Mouse (Mus musculus) olfactory bulb, adult 2 months (tissue): Measurements from ENCODE around the gene Nfasc. TPM values are rescaled to one million over a fixed set of nuclear protein-coding genes. Genes with fewer than 3 reads are reported as not detected.

Experiments used
- H3K27ac ChIP-seq: fragments of 200-500 bp; 2 replicates; pipeline ENCODE4 v1.5.1; 2012; ENCODE audit warnings: low read depth, low read length; ENCODE audit not compliant: insufficient read depth
- H3K4me1 ChIP-seq: fragments of 200-500 bp; 2 replicates; pipeline ENCODE4 v1.6.1; 2012; ENCODE audit warnings: low read length; ENCODE audit not compliant: control insufficient read depth, insufficient read depth
- H3K4me3 ChIP-seq: fragments of 200-500 bp; 2 replicates; pipeline ENCODE4 v1.5.1; 2012; ENCODE audit warnings: mild to moderate bottlenecking, low read depth, low read length, moderate library complexity; ENCODE audit not compliant: insufficient read depth
- CTCF ChIP-seq: fragments of 200-500 bp; IDR thresholded peaks from 2 replicates; pipeline ENCODE4 v1.5.1; 2012; ENCODE audit warnings: low read depth, mild to moderate bottlenecking, low read length, moderate library complexity; ENCODE audit not compliant: insufficient read depth
- POLR2A ChIP-seq: fragments of 200-500 bp; IDR thresholded peaks from 2 replicates; pipeline ENCODE4 v1.6.1; 2012; ENCODE audit warnings: mild to moderate bottlenecking, low read depth, low read length, moderate library complexity; ENCODE audit not compliant: insufficient read depth
- WGBS: fragments of 180-500 bp; shearing (Covaris S2); methylation state at CpG from one replicate; pipeline ENCODE4 v1.1.7; 2018; 5-methylcytosine and 5-hydroxymethylcytosine counted together
- polyA plus RNA-seq: library from polyadenylated mRNA; stranded (reverse); fragments of >200 nt; gene quantifications from 2 replicates; pipeline ENCODE4 v1.2.4, GENCODE M21; 2012; ENCODE audit warnings: low replicate concordance; ENCODE audit not compliant: missing spikeins, insufficient read depth, insufficient read length

The Nfasc gene
- polyA plus RNA-seq: 75.6 and 87.2 TPM in 2 replicates

DNA sequence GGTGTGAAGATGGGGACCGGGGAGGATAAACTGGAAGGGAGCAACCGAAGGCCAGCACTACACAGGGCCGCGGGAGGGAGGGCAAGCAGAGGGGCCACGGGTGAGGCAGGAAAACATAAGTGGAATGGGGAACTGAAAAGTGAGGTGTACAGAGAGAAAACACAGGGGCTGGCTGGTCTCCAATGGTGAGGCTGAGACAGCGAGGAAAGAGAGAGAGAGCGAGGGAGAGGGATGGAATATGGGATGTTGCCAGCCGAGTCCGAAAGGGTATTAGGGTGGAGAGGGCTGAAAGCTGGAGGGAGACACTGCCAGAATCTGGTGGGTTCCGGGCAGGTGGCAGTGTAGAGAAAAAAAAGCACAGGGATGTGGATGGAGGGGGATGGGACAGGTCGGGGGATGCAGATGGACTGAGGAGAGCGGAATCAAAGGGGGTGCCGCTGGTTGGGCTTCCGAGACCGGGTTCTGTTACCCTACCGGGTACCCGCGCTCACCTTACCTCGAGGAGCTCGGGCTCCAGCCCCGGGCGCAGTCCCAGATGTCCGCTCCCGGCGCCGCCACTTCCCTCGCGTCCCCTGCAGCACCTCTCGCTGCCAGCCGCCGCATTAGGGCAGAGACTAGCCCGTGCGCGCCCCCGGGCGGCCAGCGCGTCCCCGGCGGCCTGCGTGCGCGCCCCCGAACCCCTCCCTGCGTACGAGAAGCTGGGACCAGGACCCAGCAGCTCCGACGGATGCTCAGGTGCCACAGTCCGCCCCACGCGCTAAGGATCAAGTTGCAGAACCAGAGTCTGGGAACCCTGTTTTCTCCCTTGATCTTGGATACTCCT lies at the start of gene Nfasc:
Gene Nfasc (minus strand): TSS at position 623 of the 823 bp plus-strand sequence.
- Histone ChIP-seq H3K4me1 (peaks cover 25% of the 10 kb centered on the region), H3K27ac (peak within 1 kb of the TSS; percentile 17), H3K4me3 (peak within 1 kb of the TSS; percentile 76)
- TF ChIP-seq CTCF (0 out of 2 replicates have a peak, but pooled peaks have one; percentile 17), POLR2A (peak; percentile 80)
- under 1% methylated on average over 50 of the region's 51 CpGs for WGBS

DNA sequence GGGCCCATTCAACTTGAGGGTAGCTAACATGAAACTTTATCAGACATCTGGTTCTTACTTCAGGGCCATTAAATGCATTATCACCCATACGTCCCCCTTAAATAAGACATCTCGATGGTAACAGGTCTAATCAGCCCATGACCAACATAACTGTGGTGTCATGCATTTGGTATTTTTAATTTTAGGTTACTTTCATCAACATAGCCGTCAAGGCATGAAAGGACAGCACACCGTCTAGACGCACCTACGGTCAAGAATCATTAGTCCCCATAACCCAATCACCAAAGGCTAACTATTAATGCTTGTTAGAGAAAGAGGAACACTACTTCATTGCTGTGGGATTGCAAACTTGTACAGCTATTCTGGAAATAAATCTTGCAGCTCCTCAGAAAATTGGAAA lies 49.5 kb upstream of the Nfasc start:
- no peak overlapping the region for H3K27ac ChIP-seq
- TF ChIP-seq POLR2A: no peak
- no peak for TF ChIP-seq CTCF
- 94% methylated on average over 6 of the region's 6 CpGs for WGBS
- no peak overlapping the region for H3K4me3 ChIP-seq
- H3K4me1 ChIP-seq: no peaks in the 10 kb centered on the region

DNA sequence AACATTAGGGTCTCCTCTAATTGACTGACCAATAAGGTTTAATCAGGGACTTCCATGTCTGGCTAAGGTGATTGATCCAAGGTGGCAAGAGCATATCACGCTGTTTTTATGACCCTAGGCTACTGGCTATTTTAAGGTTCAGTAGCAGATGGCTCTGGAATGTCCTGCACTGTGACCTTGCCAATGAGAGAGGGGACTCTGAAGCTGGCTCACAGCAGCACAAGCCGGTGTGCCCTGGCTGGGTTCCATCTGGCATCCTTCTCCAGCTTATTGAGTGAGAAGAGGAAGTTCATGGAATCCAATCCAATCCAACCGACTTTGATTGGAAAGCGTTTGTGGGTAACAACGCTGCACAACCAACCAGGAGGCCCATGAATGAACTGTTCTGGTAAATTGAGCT lies 45.3 kb upstream of the Nfasc start:
- no peak for TF ChIP-seq POLR2A
- TF ChIP-seq CTCF: no peak
- 50% methylated on average over 5 of the region's 5 CpGs for WGBS
- H3K27ac ChIP-seq: no peak overlapping the region
- 0 out of 2 replicates have a peak, but pooled peaks cover 4% of the 10 kb centered on the region for H3K4me1 ChIP-seq
- H3K4me3 ChIP-seq: no peak overlapping the region

DNA sequence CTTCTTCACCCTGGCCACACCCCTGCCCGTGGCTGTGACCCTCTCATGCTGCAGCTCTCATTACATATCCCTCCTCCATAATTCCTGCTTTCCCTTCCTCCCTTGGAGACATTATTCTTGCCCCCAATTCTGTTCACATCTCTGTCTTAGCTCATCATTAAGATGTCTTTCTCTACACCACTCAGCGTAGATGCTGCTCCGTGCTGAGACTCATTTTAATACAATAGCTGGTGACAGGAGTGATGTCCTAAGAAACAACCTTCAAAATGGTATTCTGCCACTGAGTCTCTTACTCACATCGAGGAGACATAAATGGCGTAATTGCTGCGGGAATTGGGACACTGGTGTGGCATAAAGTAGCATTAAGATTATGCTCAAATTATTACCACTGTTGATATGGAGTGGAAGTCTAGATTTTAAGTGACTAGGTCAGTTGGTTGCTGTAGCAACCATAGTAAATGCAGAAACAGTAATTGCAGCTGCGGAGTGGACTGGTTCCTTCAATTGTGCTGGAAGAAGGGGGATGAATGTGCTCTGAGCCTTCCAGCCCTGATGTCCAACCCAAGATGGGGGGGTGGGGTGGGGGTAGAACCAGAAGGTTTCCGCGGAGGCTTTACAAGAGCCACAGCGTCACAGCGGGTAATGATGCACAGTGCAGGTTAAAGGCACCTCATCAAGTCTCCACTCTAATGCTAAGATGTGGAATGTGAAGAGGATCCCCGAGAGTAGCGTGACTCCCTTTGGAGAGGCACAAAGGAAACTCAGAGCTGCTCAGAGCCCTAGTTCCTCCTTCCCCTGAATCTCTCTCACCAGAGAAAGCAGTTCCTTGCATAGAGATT lies 40.2 kb upstream of the Nfasc start:
- H3K4me3 ChIP-seq: no peak overlapping the region
- 65% methylated on average over 13 of the region's 13 CpGs for WGBS
- no peak overlapping the region for H3K27ac ChIP-seq
- TF ChIP-seq CTCF (no peak), POLR2A (no peak)
- H3K4me1 ChIP-seq: peaks cover 8% of the 10 kb centered on the region; the same call in 1 of the 2 replicates

DNA sequence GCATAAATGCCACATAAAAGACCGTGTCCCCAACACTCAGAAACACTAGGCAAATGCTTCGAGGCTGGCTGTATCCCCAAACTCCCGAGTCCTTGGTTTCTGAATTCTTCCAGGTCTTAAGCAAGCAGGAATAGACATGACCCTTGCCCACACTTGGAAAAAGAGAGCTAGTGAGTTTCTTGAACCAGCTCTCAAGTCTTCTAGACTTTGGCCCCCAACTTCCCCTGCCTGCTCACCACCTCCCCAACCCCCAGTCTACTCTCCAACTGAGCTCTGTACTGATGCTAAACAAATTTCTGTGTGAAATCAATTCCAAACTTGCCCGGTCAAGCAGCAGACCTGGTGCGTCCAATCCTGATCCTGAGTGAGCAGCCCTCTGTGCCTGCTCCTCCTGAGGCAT lies 39.4 kb upstream of the Nfasc start:
- TF ChIP-seq POLR2A: no peak
- TF ChIP-seq CTCF: no peak
- 93% methylated on average over 5 of the region's 5 CpGs for WGBS
- H3K4me1 ChIP-seq: peaks cover 8% of the 10 kb centered on the region; the same call in 1 of the 2 replicates
- no peak overlapping the region for H3K27ac ChIP-seq
- H3K4me3 ChIP-seq: no peak overlapping the region

DNA sequence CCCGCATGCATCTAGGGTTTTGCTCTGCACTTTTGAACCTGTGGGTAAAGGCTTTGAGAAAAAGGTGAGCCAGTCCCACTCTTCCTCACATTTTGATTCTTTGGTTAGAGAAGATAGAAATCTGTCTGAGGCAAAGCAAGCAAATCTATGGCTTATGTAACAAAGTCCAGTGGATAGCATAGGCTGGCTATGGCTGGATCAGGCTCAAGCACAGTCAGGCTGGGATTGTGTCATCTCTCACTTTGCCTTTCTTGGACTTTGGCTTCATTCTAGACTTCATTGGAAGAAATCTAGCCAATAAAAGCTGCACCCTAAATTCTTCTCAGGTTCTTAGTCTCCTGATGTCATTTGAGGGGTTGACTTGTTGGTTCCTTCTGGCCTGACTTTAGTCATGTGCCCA lies 38.7 kb upstream of the Nfasc start:
- Histone ChIP-seq H3K4me1 (peaks cover 8% of the 10 kb centered on the region; the same call in 1 of the 2 replicates), H3K27ac (no peak overlapping the region), H3K4me3 (no peak overlapping the region)
- WGBS: 46% methylated on average over 1 of the region's 1 CpGs
- TF ChIP-seq CTCF (no peak), POLR2A (no peak)

DNA sequence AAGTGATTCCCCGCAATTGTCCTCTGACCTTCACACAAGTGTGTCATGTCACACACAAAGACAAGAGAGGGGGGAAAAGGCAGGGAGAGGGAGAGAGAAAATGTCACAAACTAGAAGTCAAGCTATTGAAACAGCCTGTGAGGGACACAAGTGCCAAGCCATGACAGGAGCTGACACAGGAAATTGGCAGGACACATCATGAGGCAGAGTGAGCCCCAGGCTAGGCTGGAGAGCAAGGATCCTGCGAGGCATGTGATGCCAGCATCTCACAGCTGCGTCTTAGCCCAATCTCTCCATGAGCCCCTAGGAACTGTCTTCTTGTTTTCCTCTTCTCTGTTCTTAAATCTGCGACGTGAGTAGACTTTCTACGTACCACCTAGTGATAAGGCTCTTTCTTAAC lies 33.4 kb upstream of the Nfasc start:
- no peak for TF ChIP-seq POLR2A
- TF ChIP-seq CTCF: no peak
- no peak overlapping the region for H3K27ac ChIP-seq
- H3K4me1 ChIP-seq: peaks cover 2% of the 10 kb centered on the region; the same call in 1 of the 2 replicates
- H3K4me3 ChIP-seq: no peak overlapping the region
- 81% methylated on average over 6 of the region's 6 CpGs for WGBS

DNA sequence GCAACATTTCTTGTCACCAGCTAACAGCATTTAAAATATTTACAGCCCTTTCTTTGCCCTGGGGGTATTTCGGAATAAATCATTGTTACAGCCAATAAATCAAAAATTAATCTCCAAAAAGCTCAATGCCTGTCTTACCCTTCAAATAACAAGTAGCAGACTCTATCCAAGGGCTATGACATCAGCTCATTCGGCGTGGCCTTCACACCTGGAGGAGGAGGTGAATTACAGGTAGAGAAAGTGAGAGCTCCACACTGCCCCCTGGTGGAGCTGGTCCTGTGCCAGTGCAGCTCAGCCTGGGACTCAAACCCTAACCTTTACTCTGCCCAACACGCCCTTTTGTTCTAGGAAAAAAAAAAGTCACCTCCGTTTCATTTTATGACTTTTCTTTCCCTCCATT lies 29.8 kb upstream of the Nfasc start:
- Histone ChIP-seq H3K4me1 (peaks cover 2% of the 10 kb centered on the region; the same call in 1 of the 2 replicates), H3K27ac (no peak overlapping the region), H3K4me3 (no peak overlapping the region)
- TF ChIP-seq POLR2A: no peak
- peak; percentile 40; the same call in 1 of the 2 replicates for TF ChIP-seq CTCF
- WGBS: 46% methylated on average over 5 of the region's 5 CpGs
